Mouse (Mus musculus) liver, adult 2 months (tissue): ENCODE measurements around the gene C1qtnf6.

ENCODE experiments used
- CTCF ChIP-seq: fragments of 200-500 bp; IDR thresholded peaks from 2 replicates; pipeline ENCODE4 v1.5.1; 2011; ENCODE audit warnings: low read depth, low read length, control low read depth
- POLR2A ChIP-seq: fragments of 200-500 bp; IDR thresholded peaks from 2 replicates; pipeline ENCODE4 v1.6.1; 2011; ENCODE audit warnings: low read length, control low read depth; ENCODE audit not compliant: insufficient read depth; ENCODE audit errors: extremely low read depth

GRCm38 (mm10) chr15:78571554-78572269, 40.5 kb upstream of the C1qtnf6 start:
- TF ChIP-seq CTCF = no peak
- TF ChIP-seq POLR2A = 0 out of 2 replicates have a peak, but pooled peaks have one; percentile 10
